Mouse (Mus musculus): ENCODE data around the gene Abt1. TPM values are rescaled to one million over a fixed set of nuclear protein-coding genes. Genes with fewer than 3 reads are reported as not detected.

Abt1 gene
- 7.6 TPM in 2 replicates for polyA plus RNA-seq (2012; rRNA removed)

GRCm38 (mm10) chr13:23423286-23424051 lies at the start of gene Abt1:
Gene Abt1, minus strand, starts transcription at chr13:23423866.
- DNase-seq (ENCODE audit: extremely low spot score in 1 of 2, low spot score in 1 of 2): peak; percentile 86 to 98

DNA sequence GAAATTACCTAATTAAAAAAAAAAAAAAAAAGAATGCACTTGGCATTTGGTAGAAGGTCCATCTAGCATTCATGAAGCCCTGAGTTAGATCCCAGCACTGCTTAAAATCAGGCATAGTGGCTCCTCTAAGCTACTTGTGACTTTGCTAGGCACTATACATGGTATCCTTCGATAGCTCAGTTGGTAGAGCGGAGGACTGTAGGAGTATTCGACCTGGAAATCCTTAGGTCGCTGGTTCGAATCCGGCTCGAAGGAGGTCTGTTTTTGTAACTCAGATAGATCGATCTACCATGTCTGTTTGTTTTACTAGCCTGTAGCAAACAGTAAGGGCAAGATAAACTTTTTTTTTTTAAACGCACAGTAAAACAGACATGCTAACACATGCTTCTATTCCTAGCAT lies 43.2 kb upstream of the Abt1 start:
- peak; percentile 17 to 90 for DNase-seq (ENCODE audit: extremely low spot score in 1 of 2, low spot score in 1 of 2)

GRCm38 (mm10) chr13:23466306-23466705 lies 42.6 kb upstream of the Abt1 start:
- DNase-seq (ENCODE audit: extremely low spot score in 1 of 2, low spot score in 1 of 2): no peak

- no peak for DNase-seq (ENCODE audit: extremely low spot score in 1 of 2, low spot score in 1 of 2)
Measured at GRCm38 (mm10) chr13:23465600-23466109, 42.0 kb upstream of the Abt1 start, which contains the start of gene Btn1a1. Gene Btn1a1, minus strand, starts transcription at chr13:23465901.

DNA sequence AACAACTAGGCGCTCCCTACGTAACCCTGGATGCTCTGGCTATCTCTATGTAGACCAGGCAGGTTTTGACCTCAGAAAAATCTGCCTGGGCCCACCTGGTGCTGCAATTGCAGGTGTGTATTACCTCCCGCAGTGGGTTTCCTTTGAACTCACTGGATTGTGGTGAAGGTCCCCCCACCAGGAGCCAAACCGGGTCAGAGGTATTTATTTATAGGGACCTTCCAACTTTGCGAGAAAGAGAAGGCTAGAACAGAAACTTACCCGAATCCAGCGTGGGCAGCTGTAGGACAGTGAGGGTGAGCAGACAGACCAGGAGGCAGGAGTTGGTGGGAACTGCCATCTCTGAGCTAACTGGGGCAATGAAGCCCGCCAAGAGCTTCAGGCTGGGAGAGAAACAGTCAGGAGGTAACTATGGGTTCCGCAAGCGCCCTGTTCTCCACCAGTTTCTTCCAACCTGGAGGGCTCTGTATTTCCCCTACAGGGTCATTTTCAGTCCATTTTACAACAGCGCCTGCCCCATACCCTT lies 41.2 kb upstream of the Abt1 start:
- DNase-seq (ENCODE audit: extremely low spot score in 1 of 2, low spot score in 1 of 2): no peak

DNA sequence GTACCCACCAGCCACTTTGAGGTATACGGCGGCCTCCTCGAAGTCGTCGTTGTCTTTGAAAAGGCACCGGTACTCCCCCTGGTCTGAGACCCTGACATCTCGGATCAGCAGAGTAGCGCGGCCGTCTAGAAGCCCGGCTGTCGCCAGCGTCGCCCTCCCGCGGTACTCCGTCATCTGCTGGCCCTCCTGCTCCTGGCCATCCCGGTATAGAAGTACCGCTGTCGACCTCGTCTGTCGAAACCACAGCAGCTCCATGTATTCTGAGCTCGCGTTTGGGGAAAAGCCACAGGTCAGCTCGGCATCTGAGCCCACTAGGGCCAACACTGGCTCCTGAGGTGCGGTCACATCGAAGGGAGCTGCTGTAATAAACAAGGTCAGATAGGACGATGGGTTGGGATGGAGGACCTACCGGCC lies 40.6 kb upstream of the Abt1 start:
- no peak for DNase-seq (ENCODE audit: extremely low spot score in 1 of 2, low spot score in 1 of 2)

GRCm38 (mm10) chr13:23463381-23464223 lies 39.9 kb upstream of the Abt1 start:
- DNase-seq (ENCODE audit: extremely low spot score in 1 of 2, low spot score in 1 of 2): peak; percentile 66 to 97

GRCm38 (mm10) chr13:23462669-23463068 lies 39.0 kb upstream of the Abt1 start:
- DNase-seq (ENCODE audit: extremely low spot score in 1 of 2, low spot score in 1 of 2): no peak

- DNase-seq (ENCODE audit: extremely low spot score in 1 of 2, low spot score in 1 of 2): no peak
Measured at GRCm38 (mm10) chr13:23462063-23462462, 38.4 kb upstream of the Abt1 start.

DNA sequence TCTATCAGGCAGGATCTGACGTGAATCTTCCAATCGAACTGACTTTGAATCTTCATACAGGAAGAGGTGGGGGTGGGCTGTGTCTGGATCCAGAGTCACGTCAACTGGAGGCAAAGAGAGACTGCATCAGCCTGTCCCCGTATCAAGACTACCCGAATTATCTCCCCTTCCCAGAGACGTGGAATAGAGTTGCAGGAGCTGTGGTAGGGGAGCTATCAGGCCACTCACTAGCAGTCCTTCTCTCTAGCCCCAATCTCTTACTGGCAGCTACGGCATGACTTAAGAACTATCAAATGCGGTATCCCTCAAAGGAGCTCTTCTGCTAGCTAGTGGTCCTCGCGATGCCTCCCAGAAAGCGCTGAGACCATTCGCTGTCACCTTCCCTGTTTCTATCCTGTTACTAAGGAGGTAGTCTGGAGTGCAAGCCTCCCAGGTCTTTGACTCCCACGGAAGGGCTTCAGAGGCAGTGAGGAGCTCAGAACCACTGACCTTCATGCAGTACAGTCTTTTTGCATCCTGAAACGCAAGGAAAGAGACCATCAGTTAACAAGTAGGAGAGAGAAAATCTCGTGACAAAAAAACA lies 35.7 kb upstream of the Abt1 start:
- DNase-seq (ENCODE audit: extremely low spot score in 1 of 2, low spot score in 1 of 2): no peak

DNA sequence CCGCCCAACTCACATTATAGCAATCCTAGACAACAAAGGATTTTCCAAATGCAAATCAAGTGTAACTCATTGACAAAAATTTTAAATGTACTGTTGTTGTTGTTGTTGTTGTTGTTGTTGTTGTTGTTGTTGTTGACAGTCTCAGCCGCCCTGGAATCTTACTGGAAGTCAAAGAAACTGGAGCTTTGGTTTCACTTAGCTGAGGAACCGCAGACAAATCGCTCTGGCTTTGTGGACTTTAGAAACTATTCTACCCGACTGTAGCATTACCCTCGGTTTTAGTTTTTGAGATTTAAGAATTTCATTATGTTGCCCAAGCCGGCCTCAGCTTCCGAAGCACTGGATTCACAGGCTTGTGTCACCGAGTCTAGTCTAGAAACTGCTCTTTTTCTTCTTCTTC lies 30.3 kb upstream of the Abt1 start:
- no peak for DNase-seq (ENCODE audit: extremely low spot score in 1 of 2, low spot score in 1 of 2)

DNA sequence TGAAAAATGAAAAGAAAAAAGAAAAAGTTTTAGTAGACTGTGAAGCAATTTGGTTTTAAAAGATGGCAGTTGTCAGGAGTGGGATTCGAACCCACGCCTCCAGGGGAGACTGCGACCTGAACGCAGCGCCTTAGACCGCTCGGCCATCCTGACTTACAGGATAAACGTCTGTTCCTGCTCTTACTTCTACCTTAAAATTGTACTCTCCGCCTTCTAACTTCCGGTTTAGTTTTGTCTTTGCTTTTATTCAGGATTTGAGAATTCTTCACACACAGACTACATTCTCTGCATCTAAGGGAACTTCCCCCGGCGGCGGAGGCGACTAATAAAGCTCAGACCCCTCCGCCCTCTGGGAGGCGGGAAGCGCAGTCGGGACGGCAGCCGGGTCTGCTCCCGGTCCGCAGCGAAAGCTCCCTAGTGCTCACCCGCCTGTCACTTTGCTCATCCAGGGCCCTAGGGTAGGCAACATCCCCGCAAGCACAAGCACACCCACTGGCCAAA lies 29.7 kb upstream of the Abt1 start:
- peak; percentile 50 to 95 for DNase-seq (ENCODE audit: extremely low spot score in 1 of 2, low spot score in 1 of 2)

DNA sequence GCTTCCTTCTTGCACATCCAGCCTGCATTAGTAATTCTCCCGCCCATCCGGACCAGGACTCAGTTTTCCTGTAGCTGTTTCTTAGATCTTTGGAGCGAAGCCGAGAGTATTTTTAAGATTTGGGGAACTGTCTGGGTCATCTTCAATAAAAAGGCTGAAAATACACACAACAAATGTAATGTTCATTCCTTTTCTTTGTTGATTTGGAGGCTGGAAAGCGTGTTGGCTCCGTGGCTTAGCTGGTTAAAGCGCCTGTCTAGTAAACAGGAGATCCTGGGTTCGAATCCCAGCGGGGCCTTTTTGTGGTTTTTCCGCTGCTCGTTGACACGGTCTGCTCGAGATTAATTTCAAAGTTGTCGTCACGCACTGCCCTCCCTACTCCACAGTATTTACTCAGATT lies 26.7 kb upstream of the Abt1 start:
- DNase-seq (ENCODE audit: extremely low spot score in 1 of 2, low spot score in 1 of 2): peak; percentile 69 to 99

GRCm38 (mm10) chr13:23449235-23450095 lies 25.8 kb upstream of the Abt1 start:
- DNase-seq (ENCODE audit: extremely low spot score in 1 of 2, low spot score in 1 of 2): peak in 1 of 2 experiments; percentile 71

GRCm38 (mm10) chr13:23448758-23449157 lies 25.1 kb upstream of the Abt1 start:
- DNase-seq (ENCODE audit: extremely low spot score in 1 of 2, low spot score in 1 of 2): no peak

GRCm38 (mm10) chr13:23446498-23446952 lies 22.9 kb upstream of the Abt1 start:
- DNase-seq (ENCODE audit: extremely low spot score in 1 of 2, low spot score in 1 of 2): peak; percentile 79 to 97

GRCm38 (mm10) chr13:23445561-23446320 lies 22.1 kb upstream of the Abt1 start:
- peak; percentile 82 to 99 for DNase-seq (ENCODE audit: extremely low spot score in 1 of 2, low spot score in 1 of 2)

- DNase-seq (ENCODE audit: extremely low spot score in 1 of 2, low spot score in 1 of 2): peak in 1 of 2 experiments; percentile 15
Measured at GRCm38 (mm10) chr13:23445156-23445555, 21.5 kb upstream of the Abt1 start.

GRCm38 (mm10) chr13:23444451-23444850 lies 20.8 kb upstream of the Abt1 start:
- no peak for DNase-seq (ENCODE audit: extremely low spot score in 1 of 2, low spot score in 1 of 2)

All from frontal cortex, adult 2 months (tissue).